Mouse (Mus musculus): ENCODE data around the gene Alyref2.

The Alyref2 gene

GRCm38 (mm10) chr1:171501636-171502080, 1.6 kb upstream of the Alyref2 start:
- no peak for DNase-seq

- DNase-seq: peak; percentile 42 to 43
Observed at GRCm38 (mm10) chr1:171502388-171503249, 659 bp upstream of the Alyref2 start.

GRCm38 (mm10) chr1:171503592-171504291, 464 bp downstream of the Alyref2 start:
- peak; percentile 70 to 77 for DNase-seq

GRCm38 (mm10) chr1:171504586-171504985, 1.3 kb downstream of the Alyref2 start:
- no peak for DNase-seq

GRCm38 (mm10) chr1:171513234-171513633, 10.0 kb downstream of the Alyref2 start:
- DNase-seq: no peak

- no peak for DNase-seq
Observed at GRCm38 (mm10) chr1:171513760-171514159, 10.5 kb downstream of the Alyref2 start.

GRCm38 (mm10) chr1:171515039-171515438, 11.8 kb downstream of the Alyref2 start:
- DNase-seq: peak; percentile 30 to 39

- DNase-seq: no peak
Observed at GRCm38 (mm10) chr1:171515557-171515956, 12.3 kb downstream of the Alyref2 start.

GRCm38 (mm10) chr1:171531367-171531766, 28.1 kb downstream of the Alyref2 start:
- DNase-seq: no peak

- peak in 1 of 2 experiments; percentile 13 for DNase-seq
Observed at GRCm38 (mm10) chr1:171532830-171533229, 29.6 kb downstream of the Alyref2 start.

- DNase-seq: no peak
Observed at GRCm38 (mm10) chr1:171534557-171534956, 31.3 kb downstream of the Alyref2 start.

- DNase-seq: no peak
Observed at GRCm38 (mm10) chr1:171535194-171535593, 31.9 kb downstream of the Alyref2 start, which contains the start of gene Itln1. Gene Itln1 (minus strand): TSS chr1:171535294.

GRCm38 (mm10) chr1:171540694-171541093, 37.4 kb downstream of the Alyref2 start:
- DNase-seq: no peak

GRCm38 (mm10) chr1:171551326-171551725, 48.0 kb downstream of the Alyref2 start:
- peak in 1 of 2 experiments; percentile 16 for DNase-seq

- DNase-seq: no peak
Observed at GRCm38 (mm10) chr1:171552230-171552629, 49.0 kb downstream of the Alyref2 start.

- DNase-seq: no peak
Observed at GRCm38 (mm10) chr1:171553359-171554341, 50.4 kb downstream of the Alyref2 start.

Measured in thymus, postnatal 36 days (tissue).